Mouse (Mus musculus) erythroblast, embryonic 14.5 days (primary cell): ENCODE data around the gene Rara.

Source experiments
- GATA1 ChIP-seq: IDR thresholded peaks from 2 replicates; pipeline ENCODE4 v1.6.1; 2012; ENCODE audit warnings: low read length, inconsistent platforms, mixed read lengths
- TAL1 ChIP-seq: IDR thresholded peaks from 3 replicates; pipeline ENCODE4 v1.6.1; 2012; ENCODE audit warnings: low read length, inconsistent platforms, mixed read lengths

DNA sequence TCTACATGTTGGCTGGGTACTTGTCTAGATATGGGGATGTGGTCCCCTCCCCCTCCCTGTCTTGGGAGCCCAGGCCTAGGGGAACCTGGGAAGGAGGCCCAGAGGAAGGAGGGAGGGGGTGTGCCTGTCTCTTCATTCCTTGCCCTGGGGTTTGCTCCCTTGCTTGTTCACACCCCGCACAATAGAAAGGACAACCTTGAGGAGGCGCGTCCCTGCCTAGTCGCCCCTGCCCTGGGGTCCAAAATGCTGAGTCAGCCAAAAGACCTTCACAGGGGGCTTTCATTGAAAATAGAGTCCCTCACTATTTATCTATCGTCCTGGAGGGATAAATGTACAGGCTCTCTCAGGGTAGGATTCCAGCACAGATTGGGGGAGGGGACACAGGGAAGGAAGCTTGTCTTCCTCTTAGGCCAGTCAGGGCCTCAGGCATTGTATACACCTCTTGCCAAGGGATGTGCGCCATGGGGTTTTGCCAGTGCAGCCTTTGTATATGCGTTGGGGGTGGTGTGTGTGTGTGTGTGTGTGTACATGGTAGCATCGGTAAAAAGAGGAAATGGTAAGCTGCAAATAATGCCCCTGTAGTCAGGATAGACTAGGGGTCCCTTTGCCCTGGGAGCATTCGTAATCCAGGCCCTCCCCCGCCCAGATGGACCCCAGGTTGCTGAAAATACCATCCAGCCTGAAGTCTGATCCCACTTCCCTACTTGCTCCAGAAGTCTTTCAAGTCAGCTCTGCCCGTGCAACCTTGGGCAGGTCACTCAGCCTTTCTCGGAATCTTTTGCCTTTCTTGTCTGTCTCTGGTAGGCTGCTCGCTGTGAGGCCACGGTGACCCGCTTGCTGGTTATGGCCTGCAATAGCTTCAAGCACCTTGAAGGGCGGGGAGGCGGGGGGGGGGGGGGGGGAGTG lies 27.4 kb downstream of the Rara start:
- no peak for TF ChIP-seq GATA1
- no peak for TF ChIP-seq TAL1
